Comparison of ENCODE assay signal across 10 mouse cellular contexts in the genomic region with DNA sequence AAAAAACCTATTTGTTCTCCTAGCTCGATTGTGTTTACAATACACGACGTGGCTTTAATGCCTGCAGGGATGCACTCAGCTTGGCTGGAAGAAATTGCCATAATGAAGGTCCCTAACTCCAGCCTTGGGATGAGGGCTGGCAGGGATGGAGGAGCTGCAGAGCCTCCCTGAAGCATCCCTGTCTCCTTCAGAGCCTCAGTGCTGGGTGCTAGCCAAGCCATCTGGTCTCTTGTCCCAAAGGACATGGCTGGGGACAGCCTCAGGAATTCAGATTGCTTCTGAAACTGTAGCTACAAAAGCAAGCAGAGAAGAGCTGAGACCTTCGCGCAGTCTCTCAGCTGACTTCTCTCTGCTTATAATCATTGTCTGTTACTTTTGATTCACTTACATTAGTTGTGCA.
DNase-seq lines count a peak whose midpoint lies in the region; ATAC-seq lines count a peak whose summit lies in the region.
"Had no signal": no experiment of that assay in that cellular context is flagged by ENCODE, and none has a peak within 500 bp of the region (broad histone marks: within the 10 kb centered on the region; RNA-seq: fewer than 3 reads in every experiment).

No protein-coding gene starts in this region.

- peak overlapping the region; percentile 33; the same call in 1 of the 2 replicates for H3K27ac ChIP-seq in embryonic facial prominence, embryonic 13.5 days
- H3K27ac ChIP-seq in embryonic facial prominence, embryonic 10.5 days (replicated peaks), result no peak overlapping the region
- H3K27ac ChIP-seq in limb, embryonic 15.5 days, result 0 out of 2 replicates have a peak overlapping the region, but pooled peaks have one; percentile 13

- no peak for DNase-seq in embryonic facial prominence, embryonic 10.5 days (ENCODE audit: low spot score)
- peak; percentile 82 for DNase-seq in kidney, postnatal 10 days
- no peak for DNase-seq in kidney, adult 9 months
- peak; percentile 38 for DNase-seq in right cerebral cortex, postnatal 14 days
- DNase-seq in right cerebral cortex, adult 2 months (ENCODE audit: low spot score in 2 of 2), result no peak
- DNase-seq in adrenal gland, postnatal 36 days, result no peak
- DNase-seq: adrenal gland, postnatal 25 days; kidney, adult 2 months had no signal

- H3K9me3 ChIP-seq in embryonic facial prominence, embryonic 13.5 days, result no peaks in the 10 kb centered on the region
- no peaks in the 10 kb centered on the region for H3K9me3 ChIP-seq in embryonic facial prominence, embryonic 10.5 days
- H3K9me3 ChIP-seq in limb, embryonic 15.5 days, result no peaks in the 10 kb centered on the region

- H3K36me3 ChIP-seq in embryonic facial prominence, embryonic 13.5 days, result no peaks in the 10 kb centered on the region
- no peaks in the 10 kb centered on the region for H3K36me3 ChIP-seq in embryonic facial prominence, embryonic 10.5 days (replicated peaks)
- H3K36me3 ChIP-seq in limb, embryonic 15.5 days, result no peaks in the 10 kb centered on the region

- no peak for ATAC-seq in embryonic facial prominence, embryonic 13.5 days (ENCODE audit: insufficient number of reproducible peaks, insufficient read depth, low FRiP score, low TSS enrichment, low read depth)
- no peak for ATAC-seq in limb, embryonic 15.5 days (ENCODE audit: insufficient number of reproducible peaks, low FRiP score, low TSS enrichment, low read depth)

- H3K4me1 ChIP-seq in embryonic facial prominence, embryonic 13.5 days, result peaks cover 15% of the 10 kb centered on the region
- H3K4me1 ChIP-seq in embryonic facial prominence, embryonic 10.5 days, result peaks cover 11% of the 10 kb centered on the region
- peaks cover 22% of the 10 kb centered on the region for H3K4me1 ChIP-seq in limb, embryonic 15.5 days

- no peaks in the 10 kb centered on the region for H3K27me3 ChIP-seq in embryonic facial prominence, embryonic 13.5 days
- no peaks in the 10 kb centered on the region for H3K27me3 ChIP-seq in embryonic facial prominence, embryonic 10.5 days (replicated peaks; ENCODE audit: low read depth, poor library complexity, severe bottlenecking)
- no peaks in the 10 kb centered on the region for H3K27me3 ChIP-seq in limb, embryonic 15.5 days

- H3K9ac ChIP-seq in embryonic facial prominence, embryonic 13.5 days, result no peak overlapping the region
- no peak overlapping the region for H3K9ac ChIP-seq in limb, embryonic 15.5 days

- H3K4me2 ChIP-seq in embryonic facial prominence, embryonic 13.5 days, result no peak overlapping the region
- H3K4me2 ChIP-seq in limb, embryonic 15.5 days, result no peak overlapping the region

- 66% methylated on average over 5 of the region's 5 CpGs for WGBS in embryonic facial prominence, embryonic 13.5 days
- 90% methylated on average over 5 of the region's 5 CpGs for WGBS in embryonic facial prominence, embryonic 10.5 days
- 53% methylated on average over 5 of the region's 5 CpGs for WGBS in limb, embryonic 15.5 days

- H3K4me3 ChIP-seq in embryonic facial prominence, embryonic 13.5 days, result no peak overlapping the region
- no peak overlapping the region for H3K4me3 ChIP-seq in embryonic facial prominence, embryonic 10.5 days
- H3K4me3 ChIP-seq in limb, embryonic 15.5 days, result no peak overlapping the region

Comparison
In these comparisons a context has a peak if more than half of its experiments do, and no peak if none do; other contexts are left out.
1. DNase-seq: peak in kidney, postnatal 10 days (single experiment) and right cerebral cortex, postnatal 14 days (single experiment); none in embryonic facial prominence, embryonic 10.5 days (single experiment), kidney, adult 9 months (single experiment), right cerebral cortex, adult 2 months (0 of 2) and adrenal gland, postnatal 36 days (0 of 2).